ENCODE assay signal across 4 mouse cellular contexts in the genomic region with DNA sequence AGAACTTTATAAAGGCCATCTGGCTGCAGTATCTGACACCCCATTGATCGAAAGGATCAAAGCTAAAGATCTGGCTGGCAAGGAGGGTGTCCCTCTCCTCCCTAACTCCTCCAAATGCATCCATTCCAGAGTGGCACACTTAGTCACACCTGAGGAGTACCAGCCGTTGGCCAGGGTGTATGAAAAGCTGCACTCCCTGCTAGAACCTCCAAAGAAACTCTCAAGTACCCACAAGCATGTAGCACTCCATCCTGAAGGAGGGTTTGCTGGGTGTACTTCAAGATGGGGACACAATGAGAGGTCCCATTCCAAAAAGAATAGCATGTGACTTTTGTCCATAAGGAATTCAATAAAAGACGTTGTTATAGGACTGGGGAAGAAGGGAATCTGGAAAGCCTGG.
DNase-seq lines count a peak whose midpoint lies in the region; ATAC-seq and TF ChIP-seq lines count a peak whose summit lies in the region.
"Not testable (repeated sequence)": the region's sequence is repeated elsewhere in the genome, so short reads cannot be mapped to it uniquely, and the experiment has no call there.

No protein-coding gene starts in this region.

- not testable (repeated sequence) for H3K36me3 ChIP-seq in lung, embryonic 16.5 days (ENCODE audit: control insufficient read depth, insufficient read depth, low read length); lung, postnatal 0 days (ENCODE audit: insufficient read depth, low read length)

- 44% methylated on average over 3 of the region's 3 CpGs for WGBS in lung, embryonic 16.5 days
- WGBS in lung, postnatal 0 days = 43% methylated on average over 3 of the region's 3 CpGs

- not testable (repeated sequence) for TF ChIP-seq EP300 in lung, postnatal 0 days (IDR thresholded peaks at IDR 0.05)

- H3K4me1 ChIP-seq in lung, embryonic 16.5 days (replicated peaks; ENCODE audit: control insufficient read depth, insufficient read depth, low read length); lung, postnatal 0 days (ENCODE audit: insufficient read depth, low read depth, low read length): not testable (repeated sequence)

- not testable (repeated sequence) for H3K27me3 ChIP-seq in lung, embryonic 16.5 days (ENCODE audit: control insufficient read depth, insufficient read depth, low read depth, low read length); lung, postnatal 0 days (replicated peaks; ENCODE audit: insufficient read depth, low read length)

- H3K4me3 ChIP-seq in lung, embryonic 16.5 days (ENCODE audit: low read length); lung, postnatal 0 days (ENCODE audit: low read depth, low read length): not testable (repeated sequence)

- H3K4me2 ChIP-seq in lung, embryonic 16.5 days (ENCODE audit: low read depth, low read length); lung, postnatal 0 days (replicated peaks; ENCODE audit: low read depth, low read length): not testable (repeated sequence)

- H3K9me3 ChIP-seq in lung, embryonic 16.5 days (ENCODE audit: control insufficient read depth, low read length); lung, postnatal 0 days (ENCODE audit: low read length): not testable (repeated sequence)

- not testable (repeated sequence) for H3K27ac ChIP-seq in lung, embryonic 16.5 days (ENCODE audit: low read length); lung, postnatal 0 days (ENCODE audit: low read length)

- TF ChIP-seq CTCF in lung, postnatal 0 days (IDR thresholded peaks at IDR 0.05) = not testable (repeated sequence)

- ATAC-seq in lung, embryonic 16.5 days (ENCODE audit: low read depth) = peak; percentile 70; the same call in 1 of the 2 replicates
- ATAC-seq in lung, postnatal 0 days = peak; percentile 88

- not testable (repeated sequence) for H3K9ac ChIP-seq in lung, embryonic 16.5 days (ENCODE audit: low read length); lung, postnatal 0 days (replicated peaks; ENCODE audit: low read depth)

- DNase-seq in lung, postnatal 0 days (ENCODE audit: low spot score) = peak; percentile 4
- DNase-seq in lung, postnatal 25 days (ENCODE audit: low spot score) = peak; percentile 10
- DNase-seq in lung, postnatal 36 days = peak; percentile 15
